Mouse (Mus musculus): ENCODE measurements around the gene Hoxc5. TPM values are rescaled to one million over a fixed set of nuclear protein-coding genes. Genes with fewer than 3 reads are reported as not detected.

Gene Hoxc5
- polyA plus RNA-seq, 1 experiment from 2014 or later = not detected

DNA sequence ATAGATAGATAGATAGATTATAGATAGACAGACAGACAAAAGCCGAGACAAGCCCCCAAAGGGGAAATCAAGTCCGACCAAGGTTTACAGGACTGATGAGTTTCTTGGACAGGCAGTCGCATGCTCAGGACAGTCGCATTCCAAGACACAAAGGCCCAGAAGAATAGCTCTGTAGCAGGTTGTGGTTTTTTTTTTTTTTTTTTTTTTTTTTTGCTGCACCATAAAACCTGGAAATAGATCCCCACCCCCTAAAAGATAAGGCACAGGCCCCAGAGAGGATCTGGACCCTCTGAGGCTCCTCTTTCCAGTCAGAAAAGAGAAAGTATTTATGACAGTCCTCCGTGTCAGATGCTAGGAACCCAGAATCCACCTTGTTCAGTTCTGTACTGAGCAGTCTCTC, 20.8 kb downstream of the Hoxc5 start:
- no peak overlapping the region for H3K4me3 ChIP-seq (ENCODE audit: low read depth, low read length)
- H3K27me3 ChIP-seq (ENCODE audit: control insufficient read depth, insufficient read depth, low read length) = peaks cover 100% of the 10 kb centered on the region
- no peak for ATAC-seq (ENCODE audit: low FRiP score)
- H3K4me1 ChIP-seq (ENCODE audit: control insufficient read depth, insufficient read depth, low read length) = no peaks in the 10 kb centered on the region
- H3K9ac ChIP-seq (ENCODE audit: low read length) = no peak overlapping the region
- no peaks in the 10 kb centered on the region for H3K9me3 ChIP-seq (ENCODE audit: control insufficient read depth, low read length)
- no peak for DNase-seq (ENCODE audit: low spot score, missing footprints)
- H3K4me2 ChIP-seq = no peak overlapping the region
- no peak overlapping the region for H3K27ac ChIP-seq (ENCODE audit: low read depth, low read length)
- WGBS = 9% methylated on average over 5 of the region's 5 CpGs
- no peaks in the 10 kb centered on the region for H3K36me3 ChIP-seq (ENCODE audit: control insufficient read depth, insufficient read depth, low read length)

DNA sequence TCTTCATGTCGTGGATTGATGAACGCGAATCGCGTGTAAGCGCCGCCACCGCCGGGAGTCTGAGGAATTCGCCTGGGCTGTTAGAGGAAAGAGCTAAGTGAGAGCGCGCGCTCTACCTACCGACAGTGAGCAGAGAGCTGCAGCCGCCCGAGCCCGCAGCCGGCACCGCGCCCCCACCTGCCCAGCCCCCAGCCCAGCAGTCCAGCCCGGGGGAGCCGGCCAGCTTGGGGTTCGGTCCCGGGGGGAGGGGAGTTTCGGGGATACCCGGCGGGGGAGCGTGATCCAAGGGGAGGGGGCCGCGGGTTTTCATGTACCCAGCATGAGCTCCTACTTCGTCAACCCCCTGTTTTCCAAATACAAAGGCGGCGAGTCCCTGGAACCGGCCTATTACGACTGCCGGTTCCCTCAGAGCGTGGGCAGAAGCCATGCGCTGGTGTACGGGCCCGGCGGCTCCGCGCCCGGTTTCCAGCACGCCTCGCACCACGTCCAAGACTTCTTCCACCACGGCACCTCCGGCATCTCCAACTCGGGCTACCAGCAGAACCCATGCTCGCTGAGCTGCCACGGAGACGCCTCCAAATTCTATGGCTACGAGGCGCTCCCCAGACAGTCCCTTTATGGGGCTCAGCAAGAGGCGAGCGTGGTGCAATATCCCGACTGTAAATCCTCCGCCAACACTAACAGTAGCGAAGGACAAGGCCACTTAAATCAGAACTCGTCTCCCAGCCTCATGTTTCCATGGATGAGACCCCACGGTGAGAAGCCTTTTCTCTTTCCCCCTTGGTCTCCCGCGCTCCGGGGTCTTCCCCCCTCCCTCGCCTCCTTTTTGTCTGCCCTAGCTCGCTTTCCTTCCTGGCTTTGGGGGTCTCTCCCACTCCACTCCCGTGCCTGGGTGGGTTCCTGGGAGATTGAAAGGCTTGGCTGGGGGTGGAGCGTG, 23.5 kb downstream of the Hoxc5 start, which contains the start of gene Hoxc8:
Hoxc8 (plus strand) TSS at position 147 of the 937 bp plus-strand sequence.
- Histone ChIP-seq H3K4me3 (ENCODE audit: low read depth, low read length) (no peak within 1 kb of the TSS), H3K4me2 (no peak within 1 kb of the TSS)
- 1% methylated on average over 69 of the region's 69 CpGs for WGBS

DNA sequence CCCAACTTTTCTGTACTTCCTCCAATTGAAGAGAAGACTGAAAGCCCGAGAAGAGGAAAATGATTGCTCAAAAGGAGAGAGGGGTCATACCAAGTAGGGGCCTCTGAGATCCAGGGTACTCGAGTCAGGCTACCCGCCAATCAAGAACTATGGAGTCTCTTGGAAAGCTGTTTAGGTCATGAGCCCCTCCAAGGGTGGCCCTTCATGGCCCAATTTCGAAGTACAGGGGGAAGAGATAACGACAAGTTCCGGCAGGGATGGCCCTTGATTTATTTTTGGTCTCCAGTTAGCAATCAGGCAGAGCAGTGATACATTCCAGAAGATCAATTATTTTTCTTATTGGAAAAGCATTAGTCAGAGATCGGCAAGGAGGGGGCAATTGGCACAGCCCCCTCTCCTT, 24.5 kb downstream of the Hoxc5 start:
- H3K4me2 ChIP-seq = no peak overlapping the region
- DNase-seq (ENCODE audit: low spot score, missing footprints) = peak; percentile 91
- no peak overlapping the region for H3K9ac ChIP-seq (ENCODE audit: low read length)
- H3K36me3 ChIP-seq (ENCODE audit: control insufficient read depth, insufficient read depth, low read length) = no peaks in the 10 kb centered on the region
- no peak for ATAC-seq (ENCODE audit: low FRiP score)
- no peak overlapping the region for H3K4me3 ChIP-seq (ENCODE audit: low read depth, low read length)
- no peaks in the 10 kb centered on the region for H3K4me1 ChIP-seq (ENCODE audit: control insufficient read depth, insufficient read depth, low read length)
- H3K9me3 ChIP-seq (ENCODE audit: control insufficient read depth, low read length) = no peaks in the 10 kb centered on the region
- 2% methylated on average over 7 of the region's 7 CpGs for WGBS
- peaks cover 98% of the 10 kb centered on the region for H3K27me3 ChIP-seq (ENCODE audit: control insufficient read depth, insufficient read depth, low read length)
- no peak overlapping the region for H3K27ac ChIP-seq (ENCODE audit: low read depth, low read length)

More for the DNA sequence above, 23.5 kb downstream of the Hoxc5 start, which contains the start of gene Hoxc8:
- DNase-seq (ENCODE audit: low spot score, missing footprints) (peak; percentile 94), ATAC-seq (ENCODE audit: low FRiP score) (no peak)
- Histone ChIP-seq H3K4me1 (ENCODE audit: control insufficient read depth, insufficient read depth, low read length) (no peaks in the 10 kb centered on the region), H3K27ac (ENCODE audit: low read depth, low read length) (no peak within 1 kb of the TSS), H3K9me3 (ENCODE audit: control insufficient read depth, low read length) (no peaks in the 10 kb centered on the region), H3K9ac (ENCODE audit: low read length) (no peak within 1 kb of the TSS), H3K27me3 (ENCODE audit: control insufficient read depth, insufficient read depth, low read length) (peaks cover 98% of the 10 kb centered on the region), H3K36me3 (ENCODE audit: control insufficient read depth, insufficient read depth, low read length) (no peaks in the 10 kb centered on the region)

DNA sequence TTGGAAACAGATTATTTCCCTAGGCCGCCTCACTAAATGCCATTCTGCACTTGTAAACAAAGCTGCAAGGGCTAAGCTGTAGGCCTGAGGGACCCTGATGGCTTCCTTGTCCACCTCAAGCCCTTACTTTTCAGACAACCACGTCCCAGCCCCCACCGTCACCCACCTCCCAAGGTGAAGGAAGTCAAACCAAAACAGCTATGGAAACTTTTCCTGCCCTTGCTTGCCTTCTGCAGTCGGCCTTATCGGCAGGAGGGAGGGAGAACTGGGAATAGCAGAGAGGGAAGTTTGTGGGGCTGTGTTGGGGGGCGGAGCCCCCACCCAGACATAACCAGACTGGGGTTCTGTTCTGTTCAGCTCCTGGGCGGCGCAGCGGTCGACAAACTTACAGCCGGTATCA, 25.0 kb downstream of the Hoxc5 start:
- no peak overlapping the region for H3K9ac ChIP-seq (ENCODE audit: low read length)
- H3K4me2 ChIP-seq = no peak overlapping the region
- H3K4me1 ChIP-seq (ENCODE audit: control insufficient read depth, insufficient read depth, low read length) = no peaks in the 10 kb centered on the region
- H3K4me3 ChIP-seq (ENCODE audit: low read depth, low read length) = no peak overlapping the region
- ATAC-seq (ENCODE audit: low FRiP score) (no peak), DNase-seq (ENCODE audit: low spot score, missing footprints) (peak; percentile 90)
- no peaks in the 10 kb centered on the region for H3K9me3 ChIP-seq (ENCODE audit: control insufficient read depth, low read length)
- H3K36me3 ChIP-seq (ENCODE audit: control insufficient read depth, insufficient read depth, low read length) = no peaks in the 10 kb centered on the region
- peaks cover 98% of the 10 kb centered on the region for H3K27me3 ChIP-seq (ENCODE audit: control insufficient read depth, insufficient read depth, low read length)
- H3K27ac ChIP-seq (ENCODE audit: low read depth, low read length) = no peak overlapping the region
- WGBS = 2% methylated on average over 11 of the region's 11 CpGs

DNA sequence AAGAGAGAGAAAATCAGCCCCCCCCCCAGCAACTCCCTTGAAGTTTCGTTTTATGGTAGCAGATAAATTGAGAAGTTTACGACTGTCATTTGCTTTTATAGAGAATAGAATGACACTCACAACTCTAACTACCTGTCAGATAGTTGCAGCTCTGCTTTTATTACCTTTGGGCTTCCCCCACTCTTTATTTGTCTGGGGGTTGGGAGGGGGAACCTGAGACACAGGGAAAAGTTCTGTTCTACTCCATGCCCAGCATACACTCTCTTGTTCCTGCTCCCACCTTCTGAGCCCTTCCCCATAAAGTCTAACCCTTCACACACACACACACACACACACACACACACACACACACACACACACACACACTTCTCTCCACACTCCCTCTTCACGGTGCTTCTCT, 25.6 kb downstream of the Hoxc5 start:
- H3K27me3 ChIP-seq (ENCODE audit: control insufficient read depth, insufficient read depth, low read length) = peaks cover 98% of the 10 kb centered on the region
- no peak for DNase-seq (ENCODE audit: low spot score, missing footprints)
- no peak overlapping the region for H3K27ac ChIP-seq (ENCODE audit: low read depth, low read length)
- WGBS = 2% methylated on average over 3 of the region's 3 CpGs
- H3K4me2 ChIP-seq = no peak overlapping the region
- no peak for ATAC-seq (ENCODE audit: low FRiP score)
- no peaks in the 10 kb centered on the region for H3K9me3 ChIP-seq (ENCODE audit: control insufficient read depth, low read length)
- H3K4me1 ChIP-seq (ENCODE audit: control insufficient read depth, insufficient read depth, low read length) = no peaks in the 10 kb centered on the region
- H3K9ac ChIP-seq (ENCODE audit: low read length) = no peak overlapping the region
- no peaks in the 10 kb centered on the region for H3K36me3 ChIP-seq (ENCODE audit: control insufficient read depth, insufficient read depth, low read length)
- H3K4me3 ChIP-seq (ENCODE audit: low read depth, low read length) = no peak overlapping the region

- ATAC-seq (ENCODE audit: low FRiP score) (no peak), DNase-seq (ENCODE audit: low spot score, missing footprints) (no peak)
- 0% methylated on average over 9 of the region's 9 CpGs for WGBS
- H3K27ac ChIP-seq (ENCODE audit: low read depth, low read length) = no peak overlapping the region
- no peak overlapping the region for H3K9ac ChIP-seq (ENCODE audit: low read length)
- H3K27me3 ChIP-seq (ENCODE audit: control insufficient read depth, insufficient read depth, low read length) = peaks cover 98% of the 10 kb centered on the region
- no peaks in the 10 kb centered on the region for H3K9me3 ChIP-seq (ENCODE audit: control insufficient read depth, low read length)
- H3K4me2 ChIP-seq = no peak overlapping the region
- peaks cover 4% of the 10 kb centered on the region; the same call in 1 of the 2 replicates for H3K4me1 ChIP-seq (ENCODE audit: control insufficient read depth, insufficient read depth, low read length)
- no peak overlapping the region for H3K4me3 ChIP-seq (ENCODE audit: low read depth, low read length)
- no peaks in the 10 kb centered on the region for H3K36me3 ChIP-seq (ENCODE audit: control insufficient read depth, insufficient read depth, low read length)
Measured at GRCm38 (mm10) chr15:102996548-102996947, 29.3 kb downstream of the Hoxc5 start.

DNA sequence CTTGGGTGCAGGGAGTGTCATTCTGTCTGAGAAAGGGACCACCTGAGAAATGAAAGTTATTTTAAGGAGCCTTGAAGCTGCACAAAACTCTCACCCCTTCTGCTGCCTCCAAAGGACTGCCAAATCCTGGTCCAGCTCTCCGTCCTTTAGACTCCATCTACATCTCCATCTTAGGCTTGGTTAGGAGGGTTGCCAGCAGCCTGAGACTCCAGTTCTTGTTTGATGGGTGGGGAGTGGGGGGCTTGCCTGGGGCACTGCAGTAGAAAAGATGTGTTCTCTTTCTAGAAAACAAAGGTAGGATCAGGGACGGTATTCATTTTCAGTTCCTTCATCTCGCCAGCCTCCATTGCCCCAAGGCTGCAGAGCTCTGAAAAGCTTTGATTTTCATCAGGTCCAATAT, 30.2 kb downstream of the Hoxc5 start:
- H3K27ac ChIP-seq (ENCODE audit: low read depth, low read length) = no peak overlapping the region
- peaks cover 98% of the 10 kb centered on the region for H3K27me3 ChIP-seq (ENCODE audit: control insufficient read depth, insufficient read depth, low read length)
- DNase-seq (ENCODE audit: low spot score, missing footprints) = no peak
- 3% methylated on average over 3 of the region's 3 CpGs for WGBS
- no peak overlapping the region for H3K9ac ChIP-seq (ENCODE audit: low read length)
- H3K9me3 ChIP-seq (ENCODE audit: control insufficient read depth, low read length) = no peaks in the 10 kb centered on the region
- H3K4me2 ChIP-seq = no peak overlapping the region
- ATAC-seq (ENCODE audit: low FRiP score) = no peak
- no peaks in the 10 kb centered on the region for H3K36me3 ChIP-seq (ENCODE audit: control insufficient read depth, insufficient read depth, low read length)
- no peak overlapping the region for H3K4me3 ChIP-seq (ENCODE audit: low read depth, low read length)
- peaks cover 4% of the 10 kb centered on the region; the same call in 1 of the 2 replicates for H3K4me1 ChIP-seq (ENCODE audit: control insufficient read depth, insufficient read depth, low read length)

DNA sequence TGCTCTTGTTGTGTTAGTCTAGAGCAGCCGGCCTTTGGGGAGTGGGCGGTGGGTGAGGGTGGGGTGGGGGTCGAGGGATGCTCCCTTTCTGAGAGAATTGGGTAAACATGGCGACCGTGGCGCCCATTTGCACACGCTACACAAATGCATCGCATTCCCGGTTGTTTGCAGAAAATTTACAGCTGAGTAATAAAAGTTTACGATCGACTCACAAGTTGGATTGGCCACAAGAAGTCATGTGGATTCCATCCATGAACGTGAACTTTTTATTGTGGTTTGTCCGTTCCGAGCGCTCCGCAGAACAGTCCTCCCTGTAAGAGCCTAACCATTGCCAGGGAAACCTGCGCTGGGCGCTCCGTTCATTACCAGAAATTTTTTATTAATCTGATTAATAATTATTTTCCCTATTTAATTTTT, 30.7 kb downstream of the Hoxc5 start, which contains the start of gene Hoxc6:
Hoxc6 (plus strand) TSS at position 319 of the 417 bp plus-strand sequence.
- DNase-seq (ENCODE audit: low spot score, missing footprints) = no peak
- no peak for ATAC-seq (ENCODE audit: low FRiP score)
- no peak within 1 kb of the TSS; the same call in 1 of the 2 replicates for H3K4me3 ChIP-seq (ENCODE audit: low read depth, low read length)
- H3K4me2 ChIP-seq = peak within 1 kb of the TSS; percentile 43; the same call in 1 of the 2 replicates
- H3K9ac ChIP-seq (ENCODE audit: low read length) = no peak within 1 kb of the TSS
- H3K36me3 ChIP-seq (ENCODE audit: control insufficient read depth, insufficient read depth, low read length) = no peaks in the 10 kb centered on the region
- peaks cover 4% of the 10 kb centered on the region; the same call in 1 of the 2 replicates for H3K4me1 ChIP-seq (ENCODE audit: control insufficient read depth, insufficient read depth, low read length)
- H3K27me3 ChIP-seq (ENCODE audit: control insufficient read depth, insufficient read depth, low read length) = peaks cover 98% of the 10 kb centered on the region
- H3K9me3 ChIP-seq (ENCODE audit: control insufficient read depth, low read length) = no peaks in the 10 kb centered on the region
- no peak within 1 kb of the TSS for H3K27ac ChIP-seq (ENCODE audit: low read depth, low read length)
- WGBS = under 1% methylated on average over 19 of the region's 19 CpGs

- H3K36me3 ChIP-seq (ENCODE audit: control insufficient read depth, insufficient read depth, low read length) = no peaks in the 10 kb centered on the region
- ATAC-seq (ENCODE audit: low FRiP score) (no peak), DNase-seq (ENCODE audit: low spot score, missing footprints) (peak; percentile 95)
- no peak overlapping the region; the same call in 1 of the 2 replicates for H3K4me2 ChIP-seq
- H3K4me1 ChIP-seq (ENCODE audit: control insufficient read depth, insufficient read depth, low read length) = peaks cover 4% of the 10 kb centered on the region; the same call in 1 of the 2 replicates
- WGBS = under 1% methylated on average over 19 of the region's 19 CpGs
- no peak overlapping the region for H3K9ac ChIP-seq (ENCODE audit: low read length)
- peaks cover 98% of the 10 kb centered on the region for H3K27me3 ChIP-seq (ENCODE audit: control insufficient read depth, insufficient read depth, low read length)
- no peaks in the 10 kb centered on the region for H3K9me3 ChIP-seq (ENCODE audit: control insufficient read depth, low read length)
- no peak overlapping the region for H3K27ac ChIP-seq (ENCODE audit: low read depth, low read length)
- H3K4me3 ChIP-seq (ENCODE audit: low read depth, low read length) = no peak overlapping the region
Measured at GRCm38 (mm10) chr15:102998608-102999182, 31.5 kb downstream of the Hoxc5 start.
